Mouse (Mus musculus): ENCODE results near the gene Abcc1. TPM values are rescaled to one million over a fixed set of nuclear protein-coding genes. Genes with fewer than 3 reads are reported as not detected.

Abcc1 gene
- polyA plus RNA-seq, 1 experiment from 2014 or later, result 10.9 TPM

- no peak for ATAC-seq (ENCODE audit: low FRiP score)
- 71% methylated on average over 10 of the region's 10 CpGs for WGBS
Measured at GRCm38 (mm10) chr16:14477510-14478300, 116.3 kb downstream of the Abcc1 start.

DNA sequence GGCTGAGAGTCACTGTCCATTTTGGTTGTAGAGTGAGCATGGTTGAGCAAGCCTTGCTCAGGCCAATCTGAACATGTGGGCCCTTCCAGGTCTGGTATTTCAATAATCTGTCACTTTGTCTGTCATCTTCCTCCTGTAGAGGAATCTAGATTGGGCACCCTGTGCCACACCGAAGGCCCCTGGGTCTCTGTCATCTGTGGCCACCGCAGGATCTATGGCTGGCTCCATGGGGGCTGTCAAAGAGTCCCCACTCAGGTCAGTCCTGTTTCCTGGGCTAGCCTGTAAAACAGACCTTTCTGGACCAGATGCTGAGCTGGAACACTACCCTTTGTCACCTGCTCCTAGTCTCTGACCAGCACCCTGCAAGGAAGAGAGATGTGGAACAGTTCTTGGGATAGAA is 118.3 kb downstream of the Abcc1 start:
- no peaks in the 10 kb centered on the region for H3K9me3 ChIP-seq (replicated peaks)
- 88% methylated on average over 2 of the region's 2 CpGs for WGBS

More at GRCm38 (mm10) chr16:14477510-14478300, 116.3 kb downstream of the Abcc1 start:
- Histone ChIP-seq H3K4me1 (no peaks in the 10 kb centered on the region), H3K36me3 (peaks cover 17% of the 10 kb centered on the region), H3K9ac (no peak overlapping the region), H3K27ac (no peak overlapping the region), H3K27me3 (no peaks in the 10 kb centered on the region), H3K9me3 (replicated peaks) (no peaks in the 10 kb centered on the region), H3K4me2 (replicated peaks) (no peak overlapping the region), H3K4me3 (no peak overlapping the region)

DNA sequence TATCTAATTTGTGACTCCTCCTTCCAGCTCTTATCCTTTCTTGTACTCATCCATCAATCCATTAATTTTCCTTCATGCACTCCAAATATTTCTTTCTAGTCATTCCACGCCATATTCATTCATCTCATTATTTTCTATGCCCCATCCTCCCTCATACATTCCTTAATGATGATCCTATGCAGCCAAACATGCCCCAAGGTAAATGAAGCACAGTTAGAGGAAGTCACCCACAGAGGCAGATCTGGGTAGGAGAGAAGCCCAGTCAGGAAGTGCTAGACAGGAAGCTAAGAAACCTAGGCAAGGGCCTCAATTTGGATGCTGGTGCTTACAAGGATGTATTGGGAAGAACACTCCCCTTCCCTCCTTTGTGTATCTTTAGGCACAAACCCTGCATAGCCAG is 121.9 kb downstream of the Abcc1 start:
- Histone ChIP-seq H3K36me3 (no peaks in the 10 kb centered on the region), H3K4me3 (no peak overlapping the region), H3K4me1 (no peaks in the 10 kb centered on the region), H3K4me2 (replicated peaks) (no peak overlapping the region), H3K9ac (no peak overlapping the region), H3K27me3 (no peaks in the 10 kb centered on the region), H3K9me3 (replicated peaks) (no peaks in the 10 kb centered on the region), H3K27ac (no peak overlapping the region)
- ATAC-seq (ENCODE audit: low FRiP score), result no peak
- WGBS, result 75% methylated on average over 1 of the region's 1 CpGs

More for the DNA sequence above, 118.3 kb downstream of the Abcc1 start:
- no peaks in the 10 kb centered on the region for H3K4me1 ChIP-seq
- H3K4me2 ChIP-seq (replicated peaks), result no peak overlapping the region
- no peak overlapping the region for H3K27ac ChIP-seq
- H3K4me3 ChIP-seq, result no peak overlapping the region
- H3K9ac ChIP-seq, result no peak overlapping the region
- peaks cover 5% of the 10 kb centered on the region; the same call in 1 of the 2 replicates for H3K36me3 ChIP-seq
- no peak for ATAC-seq (ENCODE audit: low FRiP score)
- H3K27me3 ChIP-seq, result no peaks in the 10 kb centered on the region

DNA sequence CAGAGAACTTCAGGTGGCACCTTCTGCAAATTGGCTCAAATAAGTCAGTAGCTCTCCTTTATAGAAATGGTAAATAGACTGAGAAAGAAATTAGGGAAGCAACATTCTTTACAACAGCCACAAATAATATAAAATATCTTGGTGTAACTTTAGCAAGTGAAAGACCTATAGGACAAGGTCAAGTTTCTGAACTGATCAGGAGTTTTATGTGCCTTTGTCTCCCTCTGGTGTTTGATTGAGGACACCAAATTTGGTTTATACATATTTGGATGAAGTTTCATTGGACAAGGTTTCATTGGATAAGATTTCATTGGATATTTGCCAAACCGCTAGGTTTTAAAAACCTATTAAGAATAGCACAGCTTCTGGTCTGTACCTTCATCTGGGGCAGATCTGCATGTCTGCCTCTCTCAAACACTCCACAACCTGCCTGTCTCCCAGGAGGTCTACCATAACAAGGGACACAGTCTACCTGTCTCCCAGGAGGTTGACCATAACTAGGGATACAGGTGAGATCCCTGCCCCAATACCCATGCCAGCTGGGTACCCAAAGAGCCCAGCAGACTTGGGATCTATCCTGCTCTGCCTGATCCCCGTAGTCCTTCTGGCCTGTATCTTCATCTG is 132.2 kb downstream of the Abcc1 start:
- WGBS, result 84% methylated on average over 2 of the region's 2 CpGs

GRCm38 (mm10) chr16:14501649-14502360 is 140.4 kb downstream of the Abcc1 start:
- Histone ChIP-seq H3K9ac (no peak overlapping the region), H3K4me3 (no peak overlapping the region), H3K36me3 (no peaks in the 10 kb centered on the region), H3K27ac (no peak overlapping the region), H3K4me1 (no peaks in the 10 kb centered on the region), H3K9me3 (replicated peaks) (no peaks in the 10 kb centered on the region), H3K27me3 (no peaks in the 10 kb centered on the region), H3K4me2 (replicated peaks) (no peak overlapping the region)
- 81% methylated on average over 8 of the region's 8 CpGs for WGBS
- ATAC-seq (ENCODE audit: low FRiP score), result no peak

More for the DNA sequence above, 132.2 kb downstream of the Abcc1 start:
- H3K27me3 ChIP-seq, result no peaks in the 10 kb centered on the region
- no peaks in the 10 kb centered on the region for H3K4me1 ChIP-seq
- H3K27ac ChIP-seq, result no peak overlapping the region
- no peaks in the 10 kb centered on the region for H3K9me3 ChIP-seq (replicated peaks)
- no peak overlapping the region for H3K4me3 ChIP-seq
- no peaks in the 10 kb centered on the region for H3K36me3 ChIP-seq
- no peak overlapping the region for H3K4me2 ChIP-seq (replicated peaks)
- ATAC-seq (ENCODE audit: low FRiP score), result no peak
- no peak overlapping the region for H3K9ac ChIP-seq

DNA sequence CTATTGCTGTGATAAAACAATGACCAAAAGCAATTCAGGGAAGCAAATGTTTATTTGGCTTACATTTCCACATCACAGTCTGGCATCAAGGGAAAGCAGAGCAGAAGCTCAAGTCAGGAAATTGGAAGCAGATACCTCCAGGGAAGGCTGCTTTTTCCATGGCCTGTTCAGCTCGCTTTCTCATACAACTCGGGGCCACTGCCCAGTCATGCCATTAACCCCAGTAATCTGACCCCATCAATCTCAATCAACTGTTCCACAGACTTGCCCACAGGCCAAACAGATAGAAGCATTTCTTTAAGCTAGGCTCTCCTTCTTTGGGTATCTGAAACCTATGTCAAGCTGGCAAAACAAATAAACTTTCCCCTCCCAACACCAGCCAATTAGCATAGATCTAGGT is 145.1 kb downstream of the Abcc1 start:
- Histone ChIP-seq H3K36me3 (no peaks in the 10 kb centered on the region), H3K9me3 (replicated peaks) (no peaks in the 10 kb centered on the region), H3K4me2 (replicated peaks) (no peak overlapping the region), H3K4me1 (no peaks in the 10 kb centered on the region), H3K9ac (no peak overlapping the region), H3K27me3 (no peaks in the 10 kb centered on the region), H3K27ac (no peak overlapping the region), H3K4me3 (no peak overlapping the region)
- ATAC-seq (ENCODE audit: low FRiP score), result no peak
- 46% methylated on average over 2 of the region's 2 CpGs for WGBS

Other genes starting within 250 kb of the Abcc1 start
- gene Nde1, start 198.3 kb upstream of the Abcc1 start, polyA plus RNA-seq (2016; fragmentation: Nextera tagmentation; extraction: Ambion mirVana), result 96.3 and 102 TPM in 2 replicates
- gene Marf1, start 198.2 kb upstream of the Abcc1 start, polyA plus RNA-seq (2016; fragmentation: Nextera tagmentation; extraction: Ambion mirVana), result 16.2 and 17.5 TPM in 2 replicates
- gene Myh11, start 70.2 kb upstream of the Abcc1 start, polyA plus RNA-seq (2016; fragmentation: Nextera tagmentation; extraction: Ambion mirVana), result 0.30 and 0.79 TPM in 2 replicates
- gene Fopnl, start 44.2 kb upstream of the Abcc1 start, polyA plus RNA-seq (2016; fragmentation: Nextera tagmentation; extraction: Ambion mirVana), result 163 and 182 TPM in 2 replicates
- not detected in 2 replicates for gene A630010A05Rik, start 200.8 kb downstream of the Abcc1 start, polyA plus RNA-seq (2016; fragmentation: Nextera tagmentation; extraction: Ambion mirVana)

Data from hindbrain, embryonic 12.5 days (tissue).